11 mouse cellular contexts compared by ENCODE assay signal in genomic region chr3:32638240-32638639, GRCm38 (mm10). TPM values are rescaled to one million over a fixed set of nuclear protein-coding genes. Genes with fewer than 3 reads are reported as not detected.
DNase-seq lines count a peak whose midpoint lies in the region; ATAC-seq and TF ChIP-seq lines count a peak whose summit lies in the region.
"Had no signal": no experiment of that assay in that cellular context is flagged by ENCODE, and none has a peak within 500 bp of the region (broad histone marks: within the 10 kb centered on the region; RNA-seq: fewer than 3 reads in every experiment).

No protein-coding gene starts in this region.

- no peaks in the 10 kb centered on the region for H3K36me3 ChIP-seq in heart, embryonic 14.5 days (ENCODE audit: control insufficient read depth, insufficient read depth, low read length)
- no peaks in the 10 kb centered on the region for H3K36me3 ChIP-seq in kidney, adult 2 months (ENCODE audit: control insufficient read depth, insufficient read depth, low read length)
- H3K36me3 ChIP-seq in lung, embryonic 16.5 days (ENCODE audit: control insufficient read depth, insufficient read depth, low read length) = no peaks in the 10 kb centered on the region
- no peaks in the 10 kb centered on the region for H3K36me3 ChIP-seq in midbrain, embryonic 11.5 days (ENCODE audit: control insufficient read depth, insufficient read depth, low read length)
- H3K36me3 ChIP-seq: liver, embryonic 13.5 days; stomach, embryonic 15.5 days had no signal

- no peaks in the 10 kb centered on the region for H3K4me1 ChIP-seq in heart, embryonic 14.5 days (ENCODE audit: control insufficient read depth in 2 of 2, insufficient read depth in 2 of 2, low read length in 2 of 2)
- no peaks in the 10 kb centered on the region for H3K4me1 ChIP-seq in kidney, adult 2 months (ENCODE audit: control insufficient read depth, insufficient read depth, low read length)
- no peaks in the 10 kb centered on the region for H3K4me1 ChIP-seq in lung, embryonic 16.5 days (replicated peaks; ENCODE audit: control insufficient read depth, insufficient read depth, low read length)
- no peaks in the 10 kb centered on the region for H3K4me1 ChIP-seq in midbrain, embryonic 11.5 days (ENCODE audit: control insufficient read depth, insufficient read depth, low read length)
- H3K4me1 ChIP-seq: liver, embryonic 13.5 days; stomach, embryonic 15.5 days had no signal

- ATAC-seq in heart, embryonic 14.5 days (ENCODE audit: insufficient number of reproducible peaks, insufficient read depth, low FRiP score, low read depth) = no peak
- peak; percentile 64; the same call in 1 of the 2 replicates for ATAC-seq in lung, embryonic 16.5 days (ENCODE audit: low read depth)
- ATAC-seq in megakaryocyte-erythroid progenitor cell, adult 5-6 weeks (replicated peaks; ENCODE audit: low FRiP score, low TSS enrichment, poor library complexity, severe bottlenecking) = no peak
- no peak for ATAC-seq in midbrain, embryonic 11.5 days (ENCODE audit: low FRiP score)
- ATAC-seq: inflammation-experienced regulatory T-cells, adult 6 months had no signal

- 47% methylated on average over 8 of the region's 8 CpGs for WGBS in heart, embryonic 14.5 days
- 11% methylated on average over 8 of the region's 8 CpGs for WGBS in kidney, adult 2 months
- 20% methylated on average over 8 of the region's 8 CpGs for WGBS in lung, embryonic 16.5 days
- 62% methylated on average over 8 of the region's 8 CpGs for WGBS in midbrain, embryonic 11.5 days

- TF ChIP-seq CTCF in layer of hippocampus, adult 2 months (conservative IDR thresholded peaks at IDR 0.05) = no peak
- no peak for TF ChIP-seq CTCF in kidney, adult 2 months (conservative IDR thresholded peaks at IDR 0.05; ENCODE audit: insufficient read depth, insufficient read length, low read depth, low read length)

- no peaks in the 10 kb centered on the region for H3K27me3 ChIP-seq in heart, embryonic 14.5 days (ENCODE audit: control insufficient read depth, insufficient read depth, low read length)
- no peaks in the 10 kb centered on the region for H3K27me3 ChIP-seq in kidney, adult 2 months (replicated peaks; ENCODE audit: control insufficient read depth, insufficient read depth, low read length)
- no peaks in the 10 kb centered on the region for H3K27me3 ChIP-seq in lung, embryonic 16.5 days (ENCODE audit: control insufficient read depth, insufficient read depth, low read depth, low read length)
- H3K27me3 ChIP-seq in midbrain, embryonic 11.5 days (ENCODE audit: control insufficient read depth, insufficient read depth, low read length) = no peaks in the 10 kb centered on the region
- H3K27me3 ChIP-seq: liver, embryonic 13.5 days; stomach, embryonic 15.5 days had no signal

- no peak overlapping the region for H3K4me3 ChIP-seq in layer of hippocampus, adult 2 months
- no peak overlapping the region for H3K4me3 ChIP-seq in heart, embryonic 14.5 days (ENCODE audit: control insufficient read depth in 1 of 2, insufficient read depth in 1 of 2, low read depth in 1 of 2, low read length in 2 of 2)
- no peak overlapping the region for H3K4me3 ChIP-seq in kidney, adult 2 months (ENCODE audit: insufficient read depth, low read depth, low read length)
- no peak overlapping the region for H3K4me3 ChIP-seq in lung, embryonic 16.5 days (ENCODE audit: low read length)
- H3K4me3 ChIP-seq in midbrain, embryonic 11.5 days (ENCODE audit: low read depth, low read length) = no peak overlapping the region
- H3K4me3 ChIP-seq: liver, embryonic 13.5 days; stomach, embryonic 15.5 days had no signal

- H3K9me3 ChIP-seq in heart, embryonic 14.5 days (ENCODE audit: control insufficient read depth, low read length) = no peaks in the 10 kb centered on the region
- H3K9me3 ChIP-seq in lung, embryonic 16.5 days (ENCODE audit: control insufficient read depth, low read length) = no peaks in the 10 kb centered on the region
- H3K9me3 ChIP-seq in midbrain, embryonic 11.5 days (ENCODE audit: control insufficient read depth, low read length) = no peaks in the 10 kb centered on the region
- H3K9me3 ChIP-seq: liver, embryonic 13.5 days; stomach, embryonic 15.5 days had no signal

- no peak overlapping the region for H3K9ac ChIP-seq in heart, embryonic 14.5 days (ENCODE audit: low read length)
- H3K9ac ChIP-seq in lung, embryonic 16.5 days (ENCODE audit: low read length) = no peak overlapping the region
- H3K9ac ChIP-seq in midbrain, embryonic 11.5 days (ENCODE audit: low read length) = no peak overlapping the region
- H3K9ac ChIP-seq: liver, embryonic 13.5 days; stomach, embryonic 15.5 days had no signal

- no peak for TF ChIP-seq POLR2A in kidney, adult 2 months (IDR thresholded peaks at IDR 0.05; ENCODE audit: low read depth, low read length)

- peak overlapping the region; percentile 49; the same call in 1 of the 2 replicates for H3K27ac ChIP-seq in layer of hippocampus, adult 2 months
- H3K27ac ChIP-seq in heart, embryonic 14.5 days (replicated peaks in 1 of 2; ENCODE audit: control insufficient read depth in 1 of 2, insufficient read depth in 1 of 2, low read depth in 2 of 2, low read length in 2 of 2) = peak overlapping the region; percentile 21 to 57; a peak in 3 of 4 replicates
- H3K27ac ChIP-seq in kidney, adult 2 months (ENCODE audit: insufficient read depth, low read depth, low read length) = no peak overlapping the region
- H3K27ac ChIP-seq in lung, embryonic 16.5 days (ENCODE audit: low read length) = no peak overlapping the region
- H3K27ac ChIP-seq in midbrain, embryonic 11.5 days (ENCODE audit: low read depth, low read length) = no peak overlapping the region
- H3K27ac ChIP-seq: liver, embryonic 13.5 days; stomach, embryonic 15.5 days had no signal

- peak overlapping the region; percentile 18; the same call in 1 of the 2 replicates for H3K4me2 ChIP-seq in heart, embryonic 14.5 days (ENCODE audit: low read length)
- no peak overlapping the region for H3K4me2 ChIP-seq in lung, embryonic 16.5 days (ENCODE audit: low read depth, low read length)
- H3K4me2 ChIP-seq in midbrain, embryonic 11.5 days = no peak overlapping the region
- H3K4me2 ChIP-seq: liver, embryonic 13.5 days; stomach, embryonic 15.5 days had no signal

- DNase-seq in layer of hippocampus, adult 2 months (ENCODE audit: low spot score in 2 of 2) = no peak
- DNase-seq in layer of hippocampus, postnatal 10 days (ENCODE audit: low spot score in 2 of 2) = no peak
- DNase-seq in kidney, adult 2 months = peak; percentile 62
- no peak for DNase-seq in midbrain, embryonic 11.5 days (ENCODE audit: low spot score, missing footprints)
- DNase-seq: liver, embryonic 13.5 days; right cerebral cortex, postnatal 4 days had no signal

RNA-seq across cellular contexts. Expression of gene Gnb4, which starts 21.9 kb away (rescaled TPM):
- total RNA-seq in layer of hippocampus, adult 2 months (2021) = 10 to 100 TPM; 12.4 to 18.6 TPM
- total RNA-seq in layer of hippocampus, postnatal 10 days (2021) = 10 to 100 TPM; 63.5 to 66.6 TPM
- polyA plus RNA-seq in heart, embryonic 14.5 days (2014; fragmentation: Nextera tagmentation; extraction: Ambion mirVana) = 56.9 and 61.8 TPM in 2 replicates
- polyA plus RNA-seq in kidney, adult 2 months (2012; rRNA removed) = 13.6 and 16.0 TPM in 2 replicates
- 83.1 and 89.1 TPM in 2 replicates for polyA plus RNA-seq in lung, embryonic 16.5 days (2015; fragmentation: Nextera tagmentation; extraction: Ambion mirVana)
- total RNA-seq in megakaryocyte-erythroid progenitor cell, adult 5-6 weeks (2014; fragmentation: Nextera tagmentation) = 33.0 and 42.2 TPM in 2 replicates
- 31.4 and 57.6 TPM in 2 replicates for total RNA-seq in megakaryocyte-erythroid progenitor cell, adult 5-6 weeks (2017)
- 42.3 and 48.6 TPM in 2 replicates for polyA plus RNA-seq in midbrain, embryonic 11.5 days (2014; fragmentation: Nextera tagmentation; extraction: Ambion mirVana)

Comparison
In these comparisons a context has a peak if more than half of its experiments do, and no peak if none do; other contexts are left out.
1. H3K27ac ChIP-seq: peak in layer of hippocampus, adult 2 months (single experiment) and heart, embryonic 14.5 days (2 of 2); none in kidney, adult 2 months (single experiment), lung, embryonic 16.5 days (single experiment) and midbrain, embryonic 11.5 days (single experiment).